Mouse (Mus musculus) embryonic fibroblast, embryonic 13.5 days (primary cell): ENCODE measurements at regions not wholly inside any gene's neighbourhood (a gene's known extent, or its start where the extent isn't known, plus 50 kb on each side); places are given as distances from the start of the nearest gene placed in this dataset.

Source experiments
- H3K27ac ChIP-seq: 2 replicates; pipeline ENCODE4 v1.5.1; 2012; ENCODE audit warnings: low read length, control low read depth, inconsistent platforms; ENCODE audit not compliant: insufficient read depth
- H3K4me1 ChIP-seq: 2 replicates; pipeline ENCODE4 v1.6.1; 2011; ENCODE audit warnings: low read length; ENCODE audit not compliant: control insufficient read depth, insufficient read depth
- H3K4me3 ChIP-seq: 2 replicates; pipeline ENCODE4 v1.5.1; 2011; ENCODE audit warnings: mild to moderate bottlenecking, control low read depth, low read length; ENCODE audit not compliant: insufficient read depth
- CTCF ChIP-seq: IDR thresholded peaks from 2 replicates; pipeline ENCODE4 v1.5.1; 2011; ENCODE audit warnings: mild to moderate bottlenecking, control low read depth, low read length, moderate library complexity, borderline replicate concordance; ENCODE audit not compliant: insufficient read depth
- POLR2A ChIP-seq: IDR thresholded peaks from 2 replicates; pipeline ENCODE4 v1.6.1; 2011; ENCODE audit warnings: low read depth, mild to moderate bottlenecking, control low read depth, low read length, moderate library complexity

DNA sequence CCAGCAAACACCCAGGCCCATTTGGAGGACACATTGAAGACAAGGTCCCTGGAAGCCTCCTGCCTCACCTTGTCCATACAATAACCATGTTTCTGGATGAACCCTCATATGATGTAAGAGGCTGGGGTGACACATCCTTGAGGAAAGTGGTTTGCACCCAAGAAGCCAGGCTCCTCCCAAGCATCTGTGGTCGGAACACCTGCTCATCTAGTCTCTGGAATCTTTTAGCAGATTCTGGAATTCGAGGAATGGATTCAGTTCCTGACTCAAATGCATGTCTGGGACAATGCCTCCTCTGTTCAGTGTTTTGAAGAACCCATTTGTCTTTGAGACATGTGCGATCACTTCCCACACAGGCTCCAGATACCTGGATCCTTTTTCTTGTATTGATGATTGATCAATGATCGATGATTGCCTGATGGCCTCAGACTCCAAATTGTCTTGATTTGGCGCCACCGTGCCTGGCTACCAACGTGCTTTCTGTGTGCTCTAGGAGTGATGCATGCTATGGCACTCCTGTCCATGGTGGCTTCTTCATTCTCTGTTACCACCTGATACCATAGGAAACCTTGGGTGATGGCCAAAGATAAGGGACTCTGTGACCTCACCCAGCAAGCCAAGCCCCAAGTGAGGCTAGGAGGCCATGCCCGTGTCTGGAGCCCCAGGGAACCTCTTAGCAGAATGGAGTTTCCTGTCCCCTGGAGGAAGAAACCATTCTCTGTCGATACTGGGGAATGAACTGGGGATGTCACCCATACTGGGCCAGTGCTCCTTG is 126.7 kb downstream of the Mn1 start:
- Histone ChIP-seq H3K27ac (no peak overlapping the region), H3K4me3 (no peak overlapping the region), H3K4me1 (no peaks in the 10 kb centered on the region)
- TF ChIP-seq POLR2A, result no peak
- no peak for TF ChIP-seq CTCF

GRCm38 (mm10) chr5:111553471-111554382 is 136.6 kb downstream of the Mn1 start:
- no peak overlapping the region for H3K27ac ChIP-seq
- H3K4me1 ChIP-seq, result no peaks in the 10 kb centered on the region
- no peak overlapping the region for H3K4me3 ChIP-seq
- 0 out of 2 replicates have a peak, but pooled peaks have one; percentile 2 for TF ChIP-seq CTCF
- TF ChIP-seq POLR2A, result no peak

DNA sequence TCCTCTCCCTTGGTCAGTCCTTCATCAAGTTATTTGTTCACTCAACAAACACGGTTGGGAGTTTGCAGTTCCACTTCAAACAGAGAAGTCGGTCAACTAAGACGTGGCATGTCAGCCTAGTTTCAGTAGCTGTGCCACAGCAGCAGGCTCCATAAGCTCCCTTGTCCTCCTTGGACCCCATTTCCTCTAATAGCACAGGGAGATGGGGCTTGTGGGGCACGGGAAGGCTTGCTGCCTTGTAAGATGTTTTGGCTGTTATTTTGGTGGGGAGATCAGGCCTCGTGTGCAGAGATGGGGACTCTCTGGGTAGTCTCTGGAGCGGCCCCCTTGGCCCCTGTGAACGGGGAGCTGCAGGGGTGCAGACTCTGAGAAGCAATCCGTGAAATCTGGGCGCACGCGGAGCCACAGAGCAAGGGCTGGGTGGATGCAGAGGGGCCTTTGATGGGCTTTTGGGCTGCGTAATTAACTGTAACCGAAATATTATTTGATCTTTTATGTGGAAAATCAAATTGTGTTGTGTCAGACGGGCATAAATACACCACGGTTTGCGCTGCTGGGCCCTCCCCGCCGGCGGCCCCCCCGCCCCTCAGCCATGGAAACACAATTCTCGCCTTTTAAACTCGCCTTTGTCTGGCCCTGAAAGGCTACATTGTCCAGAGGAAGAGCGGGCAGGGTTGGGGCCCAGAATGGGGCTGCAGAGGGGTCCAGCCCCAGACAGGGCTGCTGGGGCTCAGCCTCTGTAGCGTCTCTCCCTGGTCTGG is 137.6 kb downstream of the Mn1 start:
- H3K4me1 ChIP-seq, result no peaks in the 10 kb centered on the region
- H3K4me3 ChIP-seq, result no peak overlapping the region
- TF ChIP-seq CTCF (no peak), POLR2A (no peak)
- no peak overlapping the region for H3K27ac ChIP-seq

- no peak overlapping the region for H3K4me3 ChIP-seq
- no peaks in the 10 kb centered on the region for H3K4me1 ChIP-seq
- TF ChIP-seq CTCF (no peak), POLR2A (no peak)
- no peak overlapping the region for H3K27ac ChIP-seq
These were observed 138.3 kb downstream of the Mn1 start for GRCm38 (mm10) chr5:111555312-111555957.

- TF ChIP-seq CTCF (no peak), POLR2A (no peak)
- Histone ChIP-seq H3K27ac (no peak overlapping the region), H3K4me1 (no peaks in the 10 kb centered on the region), H3K4me3 (no peak overlapping the region)
These were observed 138.8 kb downstream of the Mn1 start for GRCm38 (mm10) chr5:111555981-111556380.

DNA sequence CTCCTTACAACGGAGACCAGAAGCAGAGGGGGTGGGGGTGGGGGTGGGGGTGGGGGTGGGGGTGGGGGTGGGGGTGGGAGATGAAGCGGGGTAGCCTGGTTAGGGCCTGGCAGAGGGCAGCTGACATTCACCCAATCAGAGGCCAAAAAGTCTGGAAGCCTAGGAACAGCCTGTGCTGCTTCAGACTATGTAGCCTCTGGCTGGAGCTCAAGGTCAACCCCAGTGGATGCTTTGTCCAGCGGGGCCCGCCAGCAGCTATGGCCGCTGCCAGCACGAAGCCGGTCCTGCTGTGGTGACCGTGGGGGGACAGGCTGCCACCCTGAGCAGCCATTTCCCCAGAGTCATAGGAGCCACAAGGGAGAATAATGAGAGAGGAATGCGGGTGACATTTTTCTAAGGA is 143.3 kb downstream of the Mn1 start:
- no peak overlapping the region for H3K27ac ChIP-seq
- TF ChIP-seq POLR2A (no peak), CTCF (no peak)
- no peak overlapping the region for H3K4me3 ChIP-seq
- H3K4me1 ChIP-seq, result no peaks in the 10 kb centered on the region

- no peak overlapping the region for H3K27ac ChIP-seq
- no peaks in the 10 kb centered on the region for H3K4me1 ChIP-seq
- no peak for TF ChIP-seq CTCF
- no peak for TF ChIP-seq POLR2A
- H3K4me3 ChIP-seq, result no peak overlapping the region
These were observed 144.1 kb downstream of the Mn1 start for GRCm38 (mm10) chr5:111561301-111561700.

DNA sequence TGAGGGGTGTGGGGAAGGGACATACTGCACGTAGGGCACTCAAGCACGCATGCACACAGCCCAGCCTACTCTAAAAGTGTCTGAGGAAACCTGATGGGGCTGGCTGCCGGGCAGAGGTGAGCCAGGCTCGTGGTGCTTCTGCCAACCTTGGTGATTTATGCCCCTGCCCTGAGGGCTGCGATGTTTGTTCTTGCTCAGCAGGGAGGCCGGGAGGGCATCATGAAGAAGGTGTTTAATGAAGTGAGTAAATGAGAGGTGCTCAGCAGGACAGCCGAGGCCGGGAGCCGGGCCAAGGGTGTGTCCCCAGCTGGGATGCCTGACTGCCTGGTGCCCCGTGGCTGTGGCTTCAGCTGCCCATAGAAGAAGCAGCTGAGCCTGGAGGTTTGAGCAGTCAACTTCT is 153.7 kb downstream of the Mn1 start:
- no peak overlapping the region for H3K27ac ChIP-seq
- TF ChIP-seq CTCF (no peak), POLR2A (no peak)

GRCm38 (mm10) chr5:111573265-111573873 is 156.2 kb downstream of the Mn1 start:
- Histone ChIP-seq H3K4me1 (peaks cover 11% of the 10 kb centered on the region), H3K4me3 (no peak overlapping the region), H3K27ac (no peak overlapping the region)
- no peak for TF ChIP-seq CTCF
- TF ChIP-seq POLR2A, result no peak

More for the DNA sequence above, 153.7 kb downstream of the Mn1 start:
- Histone ChIP-seq H3K4me3 (no peak overlapping the region), H3K4me1 (peaks cover 5% of the 10 kb centered on the region; the same call in 1 of the 2 replicates)
